Mouse (Mus musculus) activated CD4-positive, CD25-positive, alpha-beta regulatory T cell, adult 4 months (primary cell): ENCODE measurements at regions not wholly inside any gene's neighbourhood (a gene's known extent, or its start where the extent isn't known, plus 50 kb on each side); places are given as distances from the start of the nearest gene placed in this dataset.

Source experiments
- ATAC-seq: one replicate; pipeline ENCODE4 v1.8.0; 2017

- ATAC-seq: no peak
Observed at GRCm38 (mm10) chr11:112473237-112473636, 308.8 kb upstream of the Sox9 start.

GRCm38 (mm10) chr11:112473681-112474080 lies 308.3 kb upstream of the Sox9 start:
- no peak for ATAC-seq

DNA sequence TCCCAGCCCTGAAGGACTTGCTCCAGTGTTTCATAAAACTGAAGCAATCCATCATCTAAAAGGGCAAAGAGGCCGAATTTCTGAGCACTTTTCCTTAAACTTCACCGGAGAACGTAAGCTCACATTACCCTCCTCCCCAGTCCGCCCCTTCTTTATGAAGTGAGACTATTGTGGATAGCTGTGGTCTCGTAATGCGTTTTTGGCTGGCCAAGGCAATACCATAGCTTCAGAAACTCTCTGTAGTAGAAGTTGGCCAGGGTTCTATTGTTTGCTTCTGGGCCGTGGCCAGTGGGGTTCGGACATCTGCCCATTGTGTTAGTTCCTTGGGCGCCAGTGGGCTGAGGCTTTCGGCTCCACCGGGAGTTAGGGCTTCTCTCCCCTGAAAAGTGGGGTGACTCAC lies 301.7 kb upstream of the Sox9 start:
- ATAC-seq: no peak

DNA sequence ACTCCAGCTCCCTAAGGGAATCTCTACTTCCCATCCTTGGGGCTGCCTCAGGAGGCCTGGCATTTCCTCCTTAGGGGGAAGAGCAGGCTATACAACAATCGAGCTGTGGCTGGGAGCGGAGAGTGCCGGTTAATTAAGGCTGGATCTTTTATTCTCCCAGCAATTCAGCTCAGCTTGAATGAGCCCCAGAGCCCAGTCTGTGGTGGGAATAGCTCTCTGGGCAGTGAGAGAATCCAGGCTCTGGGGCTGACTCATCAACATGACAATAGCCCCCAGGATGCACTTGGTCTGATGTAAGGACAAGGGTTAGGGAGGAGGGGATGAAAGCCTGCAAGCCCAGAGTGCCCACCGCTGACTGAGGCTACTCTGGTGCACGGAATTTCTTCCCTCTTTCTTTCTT lies 280.2 kb upstream of the Sox9 start:
- no peak for ATAC-seq

DNA sequence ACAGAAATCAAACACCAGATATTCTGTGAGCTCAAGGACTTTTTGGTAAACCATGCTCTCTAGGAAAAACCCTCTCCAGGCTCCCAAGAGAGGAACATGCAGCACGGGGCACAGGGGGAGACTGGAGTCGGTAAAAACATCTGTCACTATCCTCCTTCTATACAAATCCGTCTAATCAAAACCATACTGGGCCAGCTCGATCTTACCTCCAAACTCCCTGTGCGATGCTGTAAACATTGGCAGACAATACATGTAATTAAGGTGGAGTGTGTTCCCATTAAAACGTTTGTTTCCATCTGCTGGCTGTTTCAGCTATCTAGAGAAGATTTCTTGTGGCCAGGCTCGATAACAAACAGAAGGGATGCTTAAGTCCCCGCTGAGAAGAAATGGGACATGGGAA lies 262.9 kb upstream of the Sox9 start:
- ATAC-seq: no peak

DNA sequence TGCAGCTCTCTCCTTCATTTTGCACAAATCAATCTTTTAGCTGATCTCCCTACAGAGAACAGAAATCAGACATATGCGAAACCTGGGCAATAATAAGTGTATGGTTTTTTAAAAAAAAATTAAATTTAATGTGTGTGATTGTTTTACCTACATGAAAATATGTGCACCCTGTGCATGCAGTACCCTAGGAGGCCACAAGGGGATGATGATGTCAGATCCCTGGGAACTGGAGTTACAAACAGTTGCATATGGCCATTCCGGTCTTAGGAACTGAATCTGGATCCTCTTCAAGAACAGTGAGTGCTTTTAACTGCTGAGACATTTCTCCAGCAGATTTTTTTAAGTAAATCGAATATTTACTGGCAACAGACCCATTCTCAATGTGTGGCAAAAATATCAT lies 257.0 kb upstream of the Sox9 start:
- ATAC-seq: no peak

- ATAC-seq: no peak
Observed at GRCm38 (mm10) chr11:112542573-112542972, 239.5 kb upstream of the Sox9 start.

DNA sequence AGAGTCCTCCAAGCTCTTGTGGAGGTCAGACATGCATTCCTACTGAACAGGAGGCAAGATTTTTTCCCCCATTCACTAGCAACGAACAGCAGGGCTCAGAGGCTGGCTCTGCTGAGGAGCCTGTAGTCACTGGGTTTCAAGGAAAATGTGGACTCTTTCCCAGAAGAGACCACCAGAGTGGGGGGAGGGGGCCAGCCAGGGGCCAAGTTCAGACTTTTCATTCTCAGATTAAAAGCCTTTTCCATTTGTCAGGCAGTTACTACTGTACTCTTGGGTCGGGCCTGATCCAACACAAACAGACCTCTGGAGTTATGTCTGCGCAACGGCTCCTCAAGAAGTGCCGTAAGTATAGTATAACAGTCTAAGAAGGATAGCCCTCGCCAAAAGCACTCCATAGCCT lies 238.6 kb upstream of the Sox9 start:
- ATAC-seq: no peak

GRCm38 (mm10) chr11:112545231-112546010 lies 236.6 kb upstream of the Sox9 start:
- ATAC-seq: no peak

- ATAC-seq: no peak
Observed at GRCm38 (mm10) chr11:112546162-112546561, 235.9 kb upstream of the Sox9 start.

DNA sequence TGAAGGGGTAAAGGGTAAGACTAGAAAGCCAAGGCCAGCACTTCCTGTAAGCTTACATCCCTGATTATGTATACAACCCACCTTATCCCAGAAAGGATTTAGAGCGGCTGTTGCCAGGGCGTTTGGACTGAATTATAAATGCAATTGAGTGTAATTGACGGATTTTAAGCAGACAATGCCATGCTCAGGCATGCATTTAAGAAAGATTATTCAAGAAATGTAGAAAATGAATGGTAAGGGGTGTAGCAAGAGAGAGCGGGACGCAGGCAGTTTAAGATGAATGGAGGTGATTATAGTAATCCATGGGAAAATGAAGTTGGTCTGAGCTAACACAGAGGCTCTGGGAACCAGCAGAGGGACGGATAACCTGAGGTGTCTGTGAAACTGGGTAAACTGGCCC lies 229.2 kb upstream of the Sox9 start:
- ATAC-seq: no peak

GRCm38 (mm10) chr11:112563027-112563426 lies 219.0 kb upstream of the Sox9 start:
- ATAC-seq: no peak

DNA sequence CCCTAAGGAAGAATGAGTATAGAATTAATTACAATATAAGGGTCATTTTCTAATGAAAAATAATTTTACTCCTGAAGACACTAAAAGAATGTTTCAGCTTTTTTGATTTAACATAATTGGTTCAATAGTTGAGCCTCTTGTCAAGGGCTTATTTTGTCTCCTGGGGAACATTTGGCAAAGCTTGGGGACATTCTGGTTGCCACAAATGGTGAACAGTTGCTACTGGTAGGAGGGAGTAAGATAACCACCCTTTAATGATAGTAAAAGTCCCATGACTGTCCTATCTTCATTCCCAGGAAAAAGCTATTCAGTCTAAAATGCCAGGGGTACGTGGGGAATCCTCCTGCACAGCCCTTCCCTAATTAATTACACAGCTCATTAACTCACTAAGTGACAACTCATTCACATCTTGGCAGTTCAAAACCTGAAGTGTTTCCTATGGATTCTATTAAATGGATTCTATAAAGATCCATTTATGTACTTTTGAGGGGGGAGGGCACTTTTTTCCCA lies 217.3 kb upstream of the Sox9 start:
- ATAC-seq: no peak

- no peak for ATAC-seq
Observed at GRCm38 (mm10) chr11:112566071-112566470, 216.0 kb upstream of the Sox9 start.

GRCm38 (mm10) chr11:112587386-112587785 lies 194.6 kb upstream of the Sox9 start:
- ATAC-seq: no peak

- no peak for ATAC-seq
Observed at GRCm38 (mm10) chr11:112588088-112588487, 193.9 kb upstream of the Sox9 start.

- ATAC-seq: no peak
Observed at GRCm38 (mm10) chr11:112590214-112590613, 191.8 kb upstream of the Sox9 start.

DNA sequence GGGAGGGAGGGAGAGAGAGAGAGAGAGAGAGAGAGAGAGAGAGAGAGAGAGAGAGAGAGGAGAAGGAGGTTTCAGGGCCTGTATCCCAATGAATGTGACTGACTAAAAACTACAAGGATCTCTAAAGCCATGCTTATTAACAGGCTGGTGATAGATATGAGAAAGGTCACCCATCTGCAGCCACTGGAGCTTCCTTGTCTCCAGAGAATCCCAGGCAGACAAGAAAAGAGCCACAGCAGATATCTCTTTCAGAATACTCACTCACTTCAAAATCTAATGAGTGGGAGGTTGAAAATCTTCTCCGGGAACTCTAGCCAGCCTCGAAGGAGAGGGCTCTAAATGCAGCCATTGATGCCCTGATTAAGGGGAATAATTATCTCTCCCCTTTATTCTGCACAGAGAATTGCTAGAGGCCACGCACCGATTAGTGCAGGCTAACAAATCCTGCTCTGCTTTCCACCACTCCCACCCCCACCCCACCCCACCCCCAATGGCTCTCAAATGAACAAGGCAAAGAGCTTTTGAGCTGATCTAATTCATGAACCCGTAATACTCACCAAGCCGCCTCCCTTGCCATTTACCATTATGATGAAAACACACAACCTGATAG lies 189.5 kb upstream of the Sox9 start:
- ATAC-seq: no peak

GRCm38 (mm10) chr11:112593821-112594220 lies 188.2 kb upstream of the Sox9 start:
- ATAC-seq: no peak

- ATAC-seq: no peak
Observed at GRCm38 (mm10) chr11:112607359-112607758, 174.7 kb upstream of the Sox9 start.

GRCm38 (mm10) chr11:112609277-112609676 lies 172.7 kb upstream of the Sox9 start:
- ATAC-seq: no peak

GRCm38 (mm10) chr11:112611073-112611472 lies 171.0 kb upstream of the Sox9 start:
- ATAC-seq: no peak

DNA sequence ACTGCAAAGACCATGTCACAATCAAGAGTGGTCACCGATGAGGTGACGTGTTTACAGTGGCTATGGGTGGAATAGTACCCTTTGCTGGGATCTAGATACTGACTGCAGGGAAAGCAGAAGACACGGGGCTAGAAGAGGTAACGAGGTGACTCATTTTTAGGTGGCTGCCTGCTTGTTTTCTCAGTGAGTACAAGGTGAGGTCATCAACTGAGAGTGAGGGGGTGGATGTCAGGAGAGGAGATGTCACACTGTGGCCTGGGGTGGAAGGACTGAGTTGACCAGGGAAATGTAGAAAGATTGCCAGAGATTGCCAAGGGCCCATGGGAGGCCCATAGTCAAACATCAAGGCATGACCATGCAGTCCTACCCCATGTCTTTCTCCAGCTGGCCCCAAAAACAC lies 166.4 kb upstream of the Sox9 start:
- no peak for ATAC-seq

DNA sequence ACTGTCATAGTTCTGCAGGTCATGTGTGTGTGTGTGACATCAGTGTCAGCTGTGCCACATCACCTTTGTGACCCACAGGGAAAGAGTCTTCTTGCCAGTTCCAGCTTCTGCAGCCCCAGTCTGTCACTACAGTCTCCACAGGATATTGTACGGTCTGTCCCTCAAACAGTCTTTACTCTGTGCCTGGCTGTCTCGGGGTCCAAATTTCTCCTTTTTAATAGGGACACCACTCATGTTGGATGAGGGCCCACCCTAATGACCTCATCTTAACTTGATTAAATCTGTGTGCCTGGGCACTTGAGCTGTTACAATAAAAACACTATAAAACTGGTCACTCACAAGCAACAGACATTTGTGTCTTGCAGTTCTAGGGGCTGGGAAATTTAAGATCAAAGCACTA lies 165.1 kb upstream of the Sox9 start:
- ATAC-seq: no peak
